Mouse (Mus musculus) MEL (cell line): ENCODE measurements around the gene Med27. TPM values are rescaled to one million over a fixed set of nuclear protein-coding genes. Genes with fewer than 3 reads are reported as not detected.

Experiments used
- DNase-seq: peaks from one replicate; pipeline ENCODE4 v3.0.0; 2011; ENCODE audit warnings: low read depth, low spot score
- H3K27ac ChIP-seq: 2 replicates; pipeline ENCODE4 v1.5.1; 2012; ENCODE audit warnings: low read depth, mild to moderate bottlenecking, control low read depth, low read length, moderate library complexity; ENCODE audit not compliant: control insufficient read depth
- H3K27me3 ChIP-seq, 2 experiments: fragments of 150-350 bp in 1 of 2; sonication (generic) in 1 of 2; 2 replicates each; pipeline ENCODE4 v1.6.1; 2012; ENCODE audit warnings: low read length in 2 of 2, mild to moderate bottlenecking in 2 of 2, improper control_type of control experiment in 1 of 2, moderate library complexity in 1 of 2; ENCODE audit not compliant: insufficient read depth in 2 of 2, control insufficient read depth in 1 of 2
- H3K36me3 ChIP-seq, 2 experiments: 2 replicates each; pipeline ENCODE4 v1.6.1; 2012 to 2014; ENCODE audit warnings: low read length in 2 of 2, improper control_type of control experiment in 1 of 2, inconsistent platforms in 1 of 2, mild to moderate bottlenecking in 1 of 2; ENCODE audit not compliant: insufficient read depth in 2 of 2, control insufficient read depth in 1 of 2
- H3K4me1 ChIP-seq, 2 experiments: fragments of 150-350 bp in 1 of 2; sonication (generic) in 1 of 2; 2 replicates each; pipeline ENCODE4 v1.6.1; 2012; ENCODE audit warnings: low read length in 2 of 2, improper control_type of control experiment in 1 of 2, mild to moderate bottlenecking in 1 of 2; ENCODE audit not compliant: insufficient read depth in 2 of 2, control insufficient read depth in 1 of 2
- H3K4me3 ChIP-seq, 2 experiments: fragments of 150-350 bp in 1 of 2; sonication (generic) in 1 of 2; 2 replicates each; pipeline ENCODE4 v1.5.1; 2012; ENCODE audit warnings: low read depth in 2 of 2, low read length in 2 of 2, mild to moderate bottlenecking in 2 of 2, moderate library complexity in 2 of 2, control low read depth in 1 of 2, improper control_type of control experiment in 1 of 2; ENCODE audit not compliant: control insufficient read depth in 1 of 2, insufficient read depth in 1 of 2
- H3K79me2 ChIP-seq: 2 replicates; pipeline ENCODE4 v1.6.1; 2012; ENCODE audit warnings: mild to moderate bottlenecking, low read length, moderate library complexity; ENCODE audit not compliant: control insufficient read depth, poor library complexity, insufficient read depth
- H3K9ac ChIP-seq: 2 replicates; pipeline ENCODE4 v1.6.1; 2012; ENCODE audit warnings: low read depth, mild to moderate bottlenecking, control low read depth, low read length, moderate library complexity; ENCODE audit not compliant: control insufficient read depth, poor library complexity, severe bottlenecking
- H3K9me3 ChIP-seq: fragments of 150-350 bp; sonication (generic); replicated peaks from 2 replicates; pipeline ENCODE4 v1.6.1; 2012; ENCODE audit warnings: mild to moderate bottlenecking, low read length, improper control_type of control experiment, moderate library complexity; ENCODE audit not compliant: insufficient read depth
- BHLHE40 ChIP-seq: IDR thresholded peaks from 2 replicates; pipeline ENCODE4 v1.6.1; 2012; ENCODE audit warnings: low read depth, mild to moderate bottlenecking, inconsistent platforms, low read length, improper control_type of control experiment, borderline replicate concordance
- CHD2 ChIP-seq: IDR thresholded peaks from 2 replicates; pipeline ENCODE4 v1.6.1; 2011; ENCODE audit warnings: low read length, improper control_type of control experiment
- E2F4 ChIP-seq: IDR thresholded peaks from 2 replicates; pipeline ENCODE4 v1.6.1; 2011; ENCODE audit warnings: low read depth, low read length, improper control_type of control experiment, borderline replicate concordance
- ELF1 ChIP-seq: IDR thresholded peaks from 2 replicates; pipeline ENCODE4 v1.6.1; 2014; ENCODE audit warnings: low read depth, mild to moderate bottlenecking, inconsistent platforms, low read length, improper control_type of control experiment, moderate library complexity
- EP300 ChIP-seq, 2 experiments: IDR thresholded peaks; 2 replicates each; pipeline ENCODE4 v1.6.1; 2011; ENCODE audit warnings: improper control_type of control experiment in 2 of 2, low read length in 2 of 2, low read depth in 1 of 2, mild to moderate bottlenecking in 1 of 2
- GATA1 ChIP-seq: IDR thresholded peaks from 2 replicates; pipeline ENCODE4 v1.6.1; 2011; ENCODE audit warnings: low read depth, low read length, improper control_type of control experiment
- HCFC1 ChIP-seq: IDR thresholded peaks from 2 replicates; pipeline ENCODE4 v1.6.1; 2012; ENCODE audit warnings: low read depth, mild to moderate bottlenecking, inconsistent platforms, low read length, improper control_type of control experiment, moderate library complexity
- MAZ ChIP-seq: IDR thresholded peaks from 2 replicates; pipeline ENCODE4 v1.6.1; 2012; ENCODE audit warnings: low read depth, mild to moderate bottlenecking, inconsistent platforms, low read length, improper control_type of control experiment
- MXI1 ChIP-seq: IDR thresholded peaks from 2 replicates; pipeline ENCODE4 v1.6.1; 2011; ENCODE audit warnings: mild to moderate bottlenecking, low read depth, low read length, improper control_type of control experiment
- MYB ChIP-seq: IDR thresholded peaks from 2 replicates; pipeline ENCODE4 v1.6.1; 2011; ENCODE audit warnings: mild to moderate bottlenecking, low read depth, low read length, improper control_type of control experiment
- MYC ChIP-seq: IDR thresholded peaks from 2 replicates; pipeline ENCODE4 v1.6.1; 2011; ENCODE audit warnings: low read depth, mild to moderate bottlenecking, low read length, improper control_type of control experiment, moderate library complexity
- POLR2AphosphoS2 ChIP-seq: IDR thresholded peaks from 2 replicates; pipeline ENCODE4 v1.6.1; 2011; ENCODE audit warnings: low read length, improper control_type of control experiment
- POLR2AphosphoS5 ChIP-seq: IDR thresholded peaks from 2 replicates; pipeline ENCODE4 v1.6.1; 2012; ENCODE audit warnings: low read depth, borderline replicate concordance, mild to moderate bottlenecking, inconsistent platforms, low read length, moderate library complexity, mixed read lengths
- RCOR1 ChIP-seq: IDR thresholded peaks from 2 replicates; pipeline ENCODE4 v1.6.1; 2012; ENCODE audit warnings: low read depth, mild to moderate bottlenecking, inconsistent platforms, low read length, improper control_type of control experiment
- SIN3A ChIP-seq: IDR thresholded peaks from 2 replicates; pipeline ENCODE4 v1.6.1; 2012; ENCODE audit warnings: low read length, improper control_type of control experiment, inconsistent platforms
- SMC3 ChIP-seq: IDR thresholded peaks from 2 replicates; pipeline ENCODE4 v1.6.1; 2011; ENCODE audit warnings: low read depth, low read length, improper control_type of control experiment
- TAL1 ChIP-seq: IDR thresholded peaks from 2 replicates; pipeline ENCODE4 v1.6.1; 2012; ENCODE audit warnings: mild to moderate bottlenecking, inconsistent platforms, low read length, moderate library complexity, mixed read lengths
- TBP ChIP-seq: IDR thresholded peaks from 2 replicates; pipeline ENCODE4 v1.8.0; 2011; ENCODE audit warnings: low read depth, low read length, improper control_type of control experiment
- UBTF ChIP-seq: IDR thresholded peaks from 2 replicates; pipeline ENCODE4 v1.6.1; 2012; ENCODE audit warnings: low read depth, mild to moderate bottlenecking, inconsistent platforms, low read length, improper control_type of control experiment, moderate library complexity, borderline replicate concordance; ENCODE audit not compliant: insufficient read depth
- USF1 ChIP-seq: IDR thresholded peaks from 2 replicates; pipeline ENCODE4 v1.6.1; 2014; ENCODE audit warnings: low read depth, mild to moderate bottlenecking, inconsistent platforms, low read length, improper control_type of control experiment, moderate library complexity
- USF2 ChIP-seq, 2 experiments: IDR thresholded peaks; 2 replicates each; pipeline ENCODE4 v1.6.1; 2011 to 2012; ENCODE audit warnings: improper control_type of control experiment in 2 of 2, low read length in 2 of 2, borderline replicate concordance in 1 of 2, inconsistent platforms in 1 of 2, low read depth in 1 of 2, mild to moderate bottlenecking in 1 of 2; ENCODE audit not compliant: insufficient read depth in 1 of 2
- ZMIZ1 ChIP-seq: IDR thresholded peaks from 2 replicates; pipeline ENCODE4 v1.6.1; 2012; ENCODE audit warnings: low read depth, mild to moderate bottlenecking, inconsistent platforms, low read length, improper control_type of control experiment, moderate library complexity
- polyA plus RNA-seq, 2 experiments: library from polyadenylated mRNA; stranded (reverse) in 1 of 2; unstranded in 1 of 2; fragments of >175 nt in 1 of 2; fragments of >200 nt in 1 of 2; gene quantifications; 2 replicates each; pipeline versions ENCODE4 v1.2.1 to v1.2.4; 2012; ENCODE audit warnings: low replicate concordance in 2 of 2, low read depth in 1 of 2; ENCODE audit not compliant: insufficient read length in 2 of 2, insufficient read depth in 1 of 2, missing spikeins in 1 of 2
- total RNA-seq: library from RNA; depleted of rRNA; stranded (reverse); fragments of 300-350 nt; gene quantifications from 2 replicates; pipeline ENCODE4 v1.2.3, GENCODE M21; 2012

Gene Med27
- total and polyA plus RNA-seq, 3 experiments = 46.3 to 46.9 TPM; not detected in 1

GRCm38 (mm10) chr2:29320229-29320751 is 26.3 kb upstream of the Med27 start:
- Histone ChIP-seq H3K9ac (no peak overlapping the region), H3K27ac (no peak overlapping the region), H3K79me2 (no peaks in the 10 kb centered on the region), H3K4me3 (no peak overlapping the region), H3K36me3 (peaks cover 0 to 2% of the 10 kb centered on the region in 2 experiments; a peak in 1 of 4 replicates), H3K27me3 (no peaks in the 10 kb centered on the region), H3K4me1 (peaks cover 0 to 8% of the 10 kb centered on the region in 2 experiments; a peak in 2 of 4 replicates), H3K9me3 (no peaks in the 10 kb centered on the region)
- no peak for TF ChIP-seq TAL1
- TF ChIP-seq SMC3 = no peak
- no peak for TF ChIP-seq TBP
- TF ChIP-seq RCOR1 = no peak
- TF ChIP-seq EP300 (IDR thresholded peaks at IDR 0.05; ENCODE audit: low read depth in 1 of 2, low read length in 2 of 2) = no peak
- TF ChIP-seq MAZ = no peak
- no peak for TF ChIP-seq MYC
- TF ChIP-seq MXI1 = no peak
- TF ChIP-seq MYB = no peak
- no peak for TF ChIP-seq E2F4
- TF ChIP-seq BHLHE40 = no peak
- no peak for DNase-seq

GRCm38 (mm10) chr2:29320780-29321179 is 25.8 kb upstream of the Med27 start:
- H3K9me3 ChIP-seq = no peaks in the 10 kb centered on the region
- H3K9ac ChIP-seq = no peak overlapping the region
- peaks cover 0 to 2% of the 10 kb centered on the region in 2 experiments; a peak in 1 of 4 replicates for H3K36me3 ChIP-seq
- TF ChIP-seq RCOR1 (no peak), POLR2AphosphoS5 (no peak), HCFC1 (no peak), USF1 (no peak), ZMIZ1 (no peak), TAL1 (no peak), USF2 (IDR thresholded peaks at IDR 0.05; ENCODE audit: borderline replicate concordance in 1 of 2, insufficient read depth in 1 of 2, low read depth in 1 of 2, low read length in 2 of 2) (no peak), UBTF (no peak), TBP (no peak), POLR2AphosphoS2 (no peak), E2F4 (no peak), SIN3A (no peak), CHD2 (no peak), GATA1 (no peak), ELF1 (no peak)
- H3K27ac ChIP-seq = no peak overlapping the region
- no peaks in the 10 kb centered on the region for H3K27me3 ChIP-seq
- DNase-seq = no peak
- no peaks in the 10 kb centered on the region for H3K79me2 ChIP-seq
- H3K4me1 ChIP-seq = peaks cover 0 to 8% of the 10 kb centered on the region in 2 experiments; a peak in 2 of 4 replicates
- H3K4me3 ChIP-seq = no peak overlapping the region
